Mouse (Mus musculus) retina, postnatal 7 days (tissue): ENCODE measurements around the gene Lipc.

Source experiments
- DNase-seq: peaks from one replicate; pipeline ENCODE4 v3.0.0-alpha.2; 2012; ENCODE audit warnings: low read depth, low spot score

Lipc gene

GRCm38 (mm10) chr9:70915356-70915685 lies 36.7 kb downstream of the Lipc start:
- DNase-seq: no peak

GRCm38 (mm10) chr9:70914659-70915355 lies 37.2 kb downstream of the Lipc start:
- no peak for DNase-seq

GRCm38 (mm10) chr9:70911163-70911562 lies 40.9 kb downstream of the Lipc start:
- no peak for DNase-seq

- no peak for DNase-seq
These were observed 41.7 kb downstream of the Lipc start for GRCm38 (mm10) chr9:70910351-70910750.

- DNase-seq: no peak
These were observed 49.0 kb downstream of the Lipc start for GRCm38 (mm10) chr9:70902821-70903730.

- no peak for DNase-seq
These were observed 57.8 kb downstream of the Lipc start for GRCm38 (mm10) chr9:70894201-70894600.

GRCm38 (mm10) chr9:70893526-70893925 lies 58.5 kb downstream of the Lipc start:
- no peak for DNase-seq

GRCm38 (mm10) chr9:70892627-70893026 lies 59.4 kb downstream of the Lipc start:
- no peak for DNase-seq

GRCm38 (mm10) chr9:70891431-70892133 lies 60.4 kb downstream of the Lipc start:
- DNase-seq: no peak

- DNase-seq: no peak
These were observed 61.3 kb downstream of the Lipc start for GRCm38 (mm10) chr9:70890736-70891135.

GRCm38 (mm10) chr9:70888969-70889368 lies 63.1 kb downstream of the Lipc start:
- no peak for DNase-seq

GRCm38 (mm10) chr9:70888556-70888955 lies 63.5 kb downstream of the Lipc start:
- DNase-seq: no peak

GRCm38 (mm10) chr9:70881982-70882381 lies 70.0 kb downstream of the Lipc start:
- no peak for DNase-seq

- DNase-seq: no peak
These were observed 73.2 kb downstream of the Lipc start for GRCm38 (mm10) chr9:70878823-70879222.

GRCm38 (mm10) chr9:70878157-70878556 lies 73.9 kb downstream of the Lipc start:
- DNase-seq: no peak

- no peak for DNase-seq
These were observed 76.5 kb downstream of the Lipc start for GRCm38 (mm10) chr9:70875490-70875889.

GRCm38 (mm10) chr9:70875059-70875458 lies 77.0 kb downstream of the Lipc start:
- no peak for DNase-seq

GRCm38 (mm10) chr9:70872675-70873074 lies 79.4 kb downstream of the Lipc start:
- no peak for DNase-seq

- DNase-seq: no peak
These were observed 81.7 kb downstream of the Lipc start for GRCm38 (mm10) chr9:70870326-70870725.

- DNase-seq: no peak
These were observed 82.7 kb downstream of the Lipc start for GRCm38 (mm10) chr9:70869169-70869873.

GRCm38 (mm10) chr9:70867381-70867780 lies 84.6 kb downstream of the Lipc start:
- no peak for DNase-seq

- no peak for DNase-seq
These were observed 88.0 kb downstream of the Lipc start for GRCm38 (mm10) chr9:70864039-70864438.
